Comparison of ENCODE assay signal across 10 mouse cellular contexts in genomic region chr4:141053138-141053537, GRCm38 (mm10). TPM values are rescaled to one million over a fixed set of nuclear protein-coding genes. Genes with fewer than 3 reads are reported as not detected.
DNase-seq lines count a peak whose midpoint lies in the region; ATAC-seq and TF ChIP-seq lines count a peak whose summit lies in the region.
"Had no signal": no experiment of that assay in that cellular context is flagged by ENCODE, and none has a peak within 500 bp of the region (broad histone marks: within the 10 kb centered on the region; RNA-seq: fewer than 3 reads in every experiment).

No protein-coding gene starts in this region.

- peaks cover 58% of the 10 kb centered on the region for H3K36me3 ChIP-seq in embryonic facial prominence, embryonic 13.5 days
- H3K36me3 ChIP-seq in midbrain, embryonic 12.5 days: peaks cover 23% of the 10 kb centered on the region

- no peaks in the 10 kb centered on the region for H3K9me3 ChIP-seq in embryonic facial prominence, embryonic 13.5 days
- no peaks in the 10 kb centered on the region for H3K9me3 ChIP-seq in midbrain, embryonic 12.5 days

- peaks cover 16% of the 10 kb centered on the region for H3K4me1 ChIP-seq in cerebellum, adult 2 months (ENCODE audit: control insufficient read depth, insufficient read depth, low read length)
- peaks cover 25% of the 10 kb centered on the region for H3K4me1 ChIP-seq in embryonic facial prominence, embryonic 13.5 days
- H3K4me1 ChIP-seq in midbrain, embryonic 12.5 days: peaks cover 57% of the 10 kb centered on the region

- peak overlapping the region; percentile 31 for H3K4me3 ChIP-seq in cerebellum, adult 2 months (replicated peaks; ENCODE audit: insufficient read depth, low read depth, low read length)
- 0 out of 2 replicates have a peak overlapping the region, but pooled peaks have one; percentile 24 for H3K4me3 ChIP-seq in embryonic facial prominence, embryonic 13.5 days
- H3K4me3 ChIP-seq in midbrain, embryonic 12.5 days: peak overlapping the region; percentile 15; the same call in 1 of the 2 replicates

- H3K27ac ChIP-seq in cerebellum, adult 2 months (ENCODE audit: insufficient read depth, low read length): peak overlapping the region; percentile 18; the same call in 1 of the 2 replicates
- H3K27ac ChIP-seq in embryonic facial prominence, embryonic 13.5 days: peak overlapping the region; percentile 72
- peak overlapping the region; percentile 74 for H3K27ac ChIP-seq in midbrain, embryonic 12.5 days (replicated peaks)
- H3K27ac ChIP-seq: macrophage had no signal

- no peaks in the 10 kb centered on the region for H3K27me3 ChIP-seq in cerebellum, adult 2 months (ENCODE audit: control insufficient read depth, insufficient read depth, low read length)
- no peaks in the 10 kb centered on the region for H3K27me3 ChIP-seq in embryonic facial prominence, embryonic 13.5 days
- H3K27me3 ChIP-seq in midbrain, embryonic 12.5 days: no peaks in the 10 kb centered on the region

- no peak for TF ChIP-seq CTCF in cerebellum, adult 2 months (IDR thresholded peaks at IDR 0.05; ENCODE audit: borderline replicate concordance, insufficient read depth, low read depth, low read length)

- ATAC-seq in embryonic facial prominence, embryonic 13.5 days (ENCODE audit: insufficient number of reproducible peaks, insufficient read depth, low FRiP score, low TSS enrichment, low read depth): no peak
- peak; percentile 13 for ATAC-seq in midbrain, embryonic 12.5 days (ENCODE audit: low FRiP score, low read depth)
- ATAC-seq: inflammation-experienced regulatory T-cells, adult 6 months had no signal

- peak overlapping the region; percentile 50 for H3K4me2 ChIP-seq in embryonic facial prominence, embryonic 13.5 days
- peak overlapping the region; percentile 47 for H3K4me2 ChIP-seq in midbrain, embryonic 12.5 days (replicated peaks)

- no peak for TF ChIP-seq POLR2A in cerebellum, adult 2 months (IDR thresholded peaks at IDR 0.05; ENCODE audit: borderline replicate concordance, insufficient read depth, low read length)

- 37% methylated on average over 8 of the region's 8 CpGs for WGBS in cerebellum, adult 2 months
- 35% methylated on average over 8 of the region's 8 CpGs for whole genome bisulfite sequencing in embryonic facial prominence, embryonic 13.5 days
- 18% methylated on average over 8 of the region's 8 CpGs for WGBS in midbrain, embryonic 12.5 days

- no peak for DNase-seq in cerebellum, adult 2 months
- no peak for DNase-seq in cerebellum, adult 9-10 months
- peak; percentile 79 for DNase-seq in kidney, adult 11 months
- no peak for DNase-seq in urinary bladder, postnatal 14 days (ENCODE audit: low spot score)
- no peak for DNase-seq in Muller cell, postnatal 12 days (ENCODE audit: inconsistent ontology term)
- DNase-seq in layer of hippocampus, adult 9-10 months (ENCODE audit: low spot score): no peak

- peak overlapping the region; percentile 64 for H3K9ac ChIP-seq in embryonic facial prominence, embryonic 13.5 days
- H3K9ac ChIP-seq in midbrain, embryonic 12.5 days (replicated peaks): peak overlapping the region; percentile 45

RNA-seq across cellular contexts. Expression of gene Crocc, which starts 7.2 kb away (rescaled TPM):
- 39.4 and 41.3 TPM in 2 replicates for polyA plus RNA-seq in cerebellum, adult 2 months (2012; rRNA removed)
- 6.1 and 7.8 TPM in 2 replicates for polyA plus RNA-seq in embryonic facial prominence, embryonic 13.5 days (2015; fragmentation: Nextera tagmentation; extraction: Ambion mirVana)
- polyA plus RNA-seq in midbrain, embryonic 12.5 days (2016; fragmentation: Nextera tagmentation; extraction: Ambion mirVana): 14.2 and 15.9 TPM in 2 replicates

RNA-seq across cellular contexts. Expression of gene Necap2, which starts 25.0 kb away (rescaled TPM):
- polyA plus RNA-seq in cerebellum, adult 2 months (2012; rRNA removed): 66.3 and 68.7 TPM in 2 replicates
- polyA plus RNA-seq in embryonic facial prominence, embryonic 13.5 days (2015; fragmentation: Nextera tagmentation; extraction: Ambion mirVana): 76.7 and 83.5 TPM in 2 replicates
- polyA plus RNA-seq in midbrain, embryonic 12.5 days (2016; fragmentation: Nextera tagmentation; extraction: Ambion mirVana): 54.7 and 56.8 TPM in 2 replicates

RNA-seq across cellular contexts. Expression of gene Spata21, which starts 35.0 kb away (rescaled TPM):
- polyA plus RNA-seq in cerebellum, adult 2 months (2012; rRNA removed): 0.21 and 0.48 TPM in 2 replicates
- 0.22 and 0.32 TPM in 2 replicates for polyA plus RNA-seq in embryonic facial prominence, embryonic 13.5 days (2015; fragmentation: Nextera tagmentation; extraction: Ambion mirVana)
- 0.31 TPM in 1 of 2 replicates, not detected in the other for polyA plus RNA-seq in midbrain, embryonic 12.5 days (2016; fragmentation: Nextera tagmentation; extraction: Ambion mirVana)
- polyA plus RNA-seq: macrophage had no signal

RNA-seq across cellular contexts. Expression of gene Mfap2, which starts 42.9 kb away (rescaled TPM):
- polyA plus RNA-seq in cerebellum, adult 2 months (2012; rRNA removed): 3.1 and 3.4 TPM in 2 replicates
- polyA plus RNA-seq in embryonic facial prominence, embryonic 13.5 days (2015; fragmentation: Nextera tagmentation; extraction: Ambion mirVana): 771 and 792 TPM in 2 replicates
- 240 and 287 TPM in 2 replicates for polyA plus RNA-seq in midbrain, embryonic 12.5 days (2016; fragmentation: Nextera tagmentation; extraction: Ambion mirVana)
- polyA plus RNA-seq: inflammation-experienced regulatory T-cells, adult 6 months; macrophage had no signal

Comparison
In these comparisons a context has a peak if more than half of its experiments do, and no peak if none do; other contexts are left out.
1. H3K27ac ChIP-seq: peak in every context shown above with its lines; median percentile 74 in midbrain, embryonic 12.5 days; 72 in embryonic facial prominence, embryonic 13.5 days; 18 in cerebellum, adult 2 months.